Mouse (Mus musculus): ENCODE data around the gene Bmper.

Gene Bmper

GRCm38 (mm10) chr9:23222841-23223548, at the start of gene Bmper:
Gene Bmper, plus strand, starts transcription at chr9:23223076.
- DNase-seq (ENCODE audit: low read depth) = no peak

GRCm38 (mm10) chr9:23177476-23177875, 45.4 kb upstream of the Bmper start:
- DNase-seq (ENCODE audit: low read depth) = no peak

DNA sequence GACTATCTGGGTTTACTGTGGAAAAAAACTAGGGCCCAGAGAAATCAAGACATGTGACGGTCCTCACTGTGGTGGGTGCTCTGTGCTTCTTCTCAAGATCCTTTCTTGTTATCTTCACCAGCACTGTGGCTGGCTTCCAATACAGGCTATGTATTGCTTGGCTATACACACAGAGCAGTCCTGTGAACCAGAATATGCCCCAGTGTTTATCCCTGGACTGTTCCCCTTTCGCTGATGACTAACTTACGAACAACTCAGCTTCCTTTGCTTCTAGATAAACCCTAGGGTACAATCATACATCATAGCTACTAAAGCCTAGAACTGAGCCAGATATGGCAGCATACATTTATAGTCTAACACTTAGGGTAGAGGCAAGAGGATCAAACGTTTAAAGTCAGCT, 35.7 kb upstream of the Bmper start:
- no peak for DNase-seq (ENCODE audit: low read depth)

DNA sequence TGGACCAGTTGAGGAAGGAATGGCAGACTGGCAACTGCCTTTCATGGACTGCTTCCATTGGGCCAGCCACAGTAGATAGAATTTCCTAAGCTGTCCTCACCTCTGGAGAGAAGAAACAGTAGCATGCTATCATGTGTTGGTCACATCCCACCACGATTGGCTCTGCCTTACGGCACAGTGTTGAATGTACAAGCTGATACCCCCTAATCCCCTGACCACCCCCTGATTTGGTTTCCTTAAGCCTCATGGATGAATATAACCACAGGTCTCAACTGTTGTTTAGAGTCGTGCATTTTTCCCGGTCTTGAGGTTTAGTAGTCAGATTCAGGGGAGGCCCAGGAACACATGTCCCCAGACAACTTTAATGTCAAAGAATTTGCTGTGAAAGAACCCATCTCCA, 34.7 kb upstream of the Bmper start:
- DNase-seq (ENCODE audit: low read depth) = no peak

DNA sequence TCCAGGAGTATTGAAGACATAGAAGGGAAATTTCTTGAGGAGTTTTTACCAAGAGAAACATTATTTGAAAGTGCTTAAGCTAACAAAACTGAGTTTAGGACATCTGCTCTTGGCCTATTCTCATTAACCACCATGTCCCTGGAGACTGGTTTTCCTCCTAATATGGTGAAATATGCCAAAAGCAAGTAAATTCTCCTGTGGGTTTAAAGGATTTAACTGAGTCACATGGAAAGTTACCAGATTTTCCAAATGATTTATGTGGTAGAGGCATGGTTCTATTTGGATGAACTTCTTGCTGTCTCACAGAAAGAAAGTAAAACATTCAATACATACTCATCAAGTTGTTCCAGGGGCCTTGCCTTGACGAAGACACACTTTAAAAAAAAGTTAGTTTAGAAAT, 31.9 kb upstream of the Bmper start:
- no peak for DNase-seq (ENCODE audit: low read depth)

GRCm38 (mm10) chr9:23191431-23191830, 31.4 kb upstream of the Bmper start:
- no peak for DNase-seq (ENCODE audit: low read depth)

DNA sequence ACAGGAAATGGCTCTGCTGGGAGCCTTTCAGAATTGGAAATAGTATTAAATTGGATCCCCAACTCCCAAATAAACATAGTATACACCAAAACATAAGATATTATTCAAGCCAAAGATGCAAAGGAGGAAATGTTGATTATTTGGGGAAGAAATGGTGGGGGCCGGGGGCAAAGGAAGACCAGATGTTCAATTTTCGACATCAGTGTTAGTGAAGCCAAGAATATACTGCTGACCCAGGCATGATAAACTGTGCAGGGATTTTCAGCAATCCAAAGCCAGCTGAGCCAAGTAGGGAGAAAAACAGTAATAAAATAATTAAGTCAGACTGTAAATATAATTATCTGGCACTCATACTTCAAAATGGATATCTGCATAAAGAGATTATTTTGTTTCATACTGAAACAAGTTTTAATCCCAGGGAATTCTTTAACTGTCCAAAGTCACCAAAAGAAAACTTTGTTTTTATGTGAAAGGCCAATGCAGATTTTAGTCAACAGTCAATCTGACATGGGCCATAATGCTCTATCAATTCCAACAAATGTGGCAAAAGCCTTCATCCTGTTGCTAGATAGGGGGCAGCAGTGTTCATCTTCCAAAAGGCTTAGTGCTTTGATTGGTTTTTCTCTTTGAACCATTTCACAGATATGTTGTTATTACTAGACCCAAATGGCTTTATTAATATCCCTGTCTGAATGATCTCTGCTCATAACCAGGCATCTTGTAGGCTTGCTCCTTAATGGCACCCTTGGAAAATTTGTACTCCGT, 30.1 kb upstream of the Bmper start:
- no peak for DNase-seq (ENCODE audit: low read depth)

GRCm38 (mm10) chr9:23198996-23199395, 23.9 kb upstream of the Bmper start:
- DNase-seq (ENCODE audit: low read depth) = no peak

DNA sequence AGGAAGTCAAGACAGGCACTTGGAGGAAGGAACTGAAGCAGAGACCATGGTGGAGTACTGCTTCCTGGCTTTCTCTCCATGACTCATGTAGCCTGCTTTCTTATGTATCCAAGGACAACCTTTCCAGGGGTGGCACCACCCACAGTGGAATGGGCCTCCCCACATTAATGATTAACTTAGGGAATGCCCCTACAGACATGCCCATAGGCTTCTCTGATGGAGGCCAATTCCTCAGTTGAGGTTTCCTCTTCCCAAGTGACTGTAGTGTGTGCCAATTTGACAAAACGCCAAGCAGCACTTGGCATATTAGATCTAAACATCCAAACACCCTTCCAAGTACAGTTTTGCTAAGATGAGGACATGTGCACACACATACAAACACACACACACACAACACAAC, 23.0 kb upstream of the Bmper start:
- DNase-seq (ENCODE audit: low read depth) = no peak

GRCm38 (mm10) chr9:23200828-23201227, 22.0 kb upstream of the Bmper start:
- no peak for DNase-seq (ENCODE audit: low read depth)

DNA sequence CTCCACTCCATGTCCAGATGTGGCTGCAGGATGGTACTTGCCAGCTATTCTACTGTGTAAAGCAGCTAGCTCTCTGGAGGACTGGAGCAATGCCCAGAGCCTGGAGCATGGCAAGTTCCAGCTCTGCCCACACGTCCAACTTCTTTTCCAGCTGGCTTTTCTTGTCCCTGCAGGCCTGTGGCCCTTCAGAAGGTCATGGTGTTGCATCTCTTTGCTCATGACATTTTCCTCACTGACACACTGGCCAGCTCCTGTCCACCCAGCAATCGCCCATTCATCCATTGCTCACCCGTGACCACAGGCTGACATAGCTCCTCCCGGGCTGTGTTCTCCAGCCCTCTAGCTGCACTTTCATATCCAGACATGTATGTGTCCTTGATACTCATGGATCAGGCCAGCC, 20.4 kb upstream of the Bmper start:
- no peak for DNase-seq (ENCODE audit: low read depth)

DNA sequence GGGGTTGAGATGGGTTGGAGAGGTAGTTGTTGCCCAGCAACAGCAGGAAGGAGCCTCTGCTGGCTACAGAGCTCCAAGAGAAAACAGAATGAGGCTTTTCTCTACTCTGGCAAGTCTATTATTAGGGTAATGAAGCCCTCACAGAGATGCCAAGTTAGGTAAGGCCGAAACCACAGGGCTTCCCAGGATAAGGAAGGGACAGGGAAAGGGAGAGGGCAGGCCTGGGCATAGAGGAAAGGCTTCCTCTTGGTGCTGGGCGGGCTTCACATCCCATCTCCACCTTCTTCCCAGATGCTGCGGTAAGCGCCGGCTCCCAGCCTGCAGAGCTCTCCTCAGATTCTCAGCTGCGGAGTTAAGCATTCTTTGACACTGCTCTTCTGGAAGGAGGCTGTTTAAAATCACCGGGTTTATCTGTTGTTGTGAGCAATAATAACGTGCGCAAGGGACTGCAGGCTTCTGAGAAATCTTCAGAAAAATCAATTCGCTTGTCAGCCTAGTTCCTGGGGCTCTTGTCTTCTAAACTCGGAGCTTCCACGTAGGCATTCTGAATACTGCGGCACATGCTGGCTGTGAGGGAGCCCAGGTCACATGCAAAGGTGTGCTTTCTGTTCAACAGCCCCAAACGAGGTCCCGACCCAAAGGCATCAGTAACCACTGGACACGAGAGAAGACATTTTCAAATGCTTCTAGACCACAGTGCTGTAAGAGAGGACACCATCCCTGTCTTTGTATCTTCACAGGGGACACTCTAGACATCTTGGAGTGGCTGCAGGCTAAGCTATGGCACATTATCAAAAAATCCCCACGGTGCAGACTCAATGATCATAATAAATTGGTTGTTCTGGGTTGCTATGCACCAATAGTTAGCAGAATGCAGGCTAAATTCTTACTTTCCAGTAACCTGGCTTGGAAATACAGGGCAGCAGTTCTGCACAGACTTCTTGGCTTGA, 18.3 kb upstream of the Bmper start:
- no peak for DNase-seq (ENCODE audit: low read depth)

DNA sequence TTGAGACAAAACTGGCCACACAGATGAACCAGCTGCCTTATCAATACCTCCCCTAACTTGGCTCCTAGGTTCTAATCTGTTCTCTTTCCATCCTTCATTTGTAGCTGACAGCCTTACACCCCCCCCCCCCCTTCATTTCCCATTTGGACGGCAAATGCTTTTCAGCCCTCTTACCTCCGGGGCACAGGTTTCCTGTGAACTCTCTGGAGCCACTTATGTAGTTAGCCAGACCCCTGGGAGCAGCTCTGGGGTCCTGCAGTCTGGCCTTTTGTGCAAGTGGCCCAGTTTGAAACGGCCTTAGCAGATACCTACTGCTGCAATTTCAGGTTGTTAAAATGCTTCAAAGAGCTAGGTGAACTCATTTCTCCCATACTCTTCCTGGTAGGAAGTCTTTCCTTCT, 17.6 kb upstream of the Bmper start:
- no peak for DNase-seq (ENCODE audit: low read depth)

- DNase-seq (ENCODE audit: low read depth) = no peak
These were observed 17.1 kb upstream of the Bmper start for GRCm38 (mm10) chr9:23205757-23206156.

DNA sequence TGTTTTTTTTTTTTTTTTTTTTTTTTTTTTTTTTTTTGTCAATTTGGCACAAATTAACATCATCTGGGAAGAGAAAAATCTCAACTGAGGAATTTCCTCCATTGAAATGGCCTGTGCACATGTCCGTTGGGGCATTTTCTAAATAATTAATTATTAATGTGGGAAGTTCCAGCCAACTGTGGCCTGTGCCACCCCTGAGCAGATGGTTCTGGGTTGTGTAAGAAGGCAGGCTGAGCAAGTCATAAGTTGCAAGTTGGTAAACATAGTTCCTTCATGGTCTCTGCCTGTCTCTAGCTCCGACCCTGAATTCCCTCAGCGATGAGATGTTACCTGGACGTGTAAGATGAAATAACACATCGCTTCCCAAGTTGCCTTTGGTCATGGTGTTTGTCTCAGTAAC, 16.7 kb upstream of the Bmper start:
- DNase-seq (ENCODE audit: low read depth) = no peak

DNA sequence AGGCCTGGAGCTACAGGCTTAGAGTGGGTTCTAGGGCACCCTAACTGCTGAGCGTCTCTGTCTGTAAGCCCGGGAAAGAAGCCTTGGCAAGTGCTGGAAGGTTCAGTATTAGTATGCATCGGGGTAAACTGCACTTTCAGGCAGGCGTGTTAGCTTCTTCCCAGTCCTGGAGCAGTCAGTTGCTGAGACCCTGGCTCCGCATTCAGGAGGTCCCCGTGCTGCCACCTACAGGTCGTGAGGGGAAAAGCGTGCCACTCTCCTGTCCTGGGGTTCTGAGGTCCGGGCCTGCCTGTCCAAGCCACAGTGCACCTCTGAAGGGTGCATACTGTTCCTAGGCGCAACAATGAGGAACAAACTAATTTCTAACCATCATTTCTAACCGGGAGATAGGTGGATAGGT, 10.6 kb upstream of the Bmper start:
- peak; percentile 57 for DNase-seq (ENCODE audit: low read depth)

- peak; percentile 31 for DNase-seq (ENCODE audit: low read depth)
These were observed 3.1 kb upstream of the Bmper start for GRCm38 (mm10) chr9:23219754-23220153.

DNA sequence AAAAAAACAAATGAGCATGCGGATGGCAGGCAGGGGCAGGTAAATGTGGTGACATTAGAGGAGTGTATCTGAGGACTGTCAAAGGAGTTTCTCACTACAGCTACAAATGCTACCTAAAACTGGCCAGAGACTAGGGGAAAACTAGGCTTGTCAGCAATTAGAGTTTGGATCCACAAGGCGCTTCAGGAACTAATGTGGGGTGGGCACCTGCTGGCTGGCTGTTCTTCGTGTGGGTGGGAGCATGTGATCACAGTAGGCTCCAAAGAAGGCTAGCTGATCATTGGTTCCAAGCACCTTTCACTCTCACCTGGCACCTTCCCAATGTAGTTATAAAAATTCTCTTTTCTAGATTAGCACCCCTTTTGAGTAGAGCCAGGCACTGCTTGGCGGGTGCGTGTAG, 900 bp upstream of the Bmper start:
- no peak for DNase-seq (ENCODE audit: low read depth)

- no peak for DNase-seq (ENCODE audit: low read depth)
These were observed 410 bp upstream of the Bmper start for GRCm38 (mm10) chr9:23222492-23222840.

GRCm38 (mm10) chr9:23223549-23224077, 737 bp downstream of the Bmper start:
- DNase-seq (ENCODE audit: low read depth) = no peak

GRCm38 (mm10) chr9:23233464-23234121, 10.7 kb downstream of the Bmper start:
- no peak for DNase-seq (ENCODE audit: low read depth)
